Mouse (Mus musculus) erythroblast, embryonic 14.5 days (primary cell): ENCODE data around the gene Col16a1.

ENCODE experiments used
- GATA1 ChIP-seq: IDR thresholded peaks from 2 replicates; pipeline ENCODE4 v1.6.1; 2012; ENCODE audit warnings: low read length, inconsistent platforms, mixed read lengths
- TAL1 ChIP-seq: IDR thresholded peaks from 3 replicates; pipeline ENCODE4 v1.6.1; 2012; ENCODE audit warnings: low read length, inconsistent platforms, mixed read lengths

DNA sequence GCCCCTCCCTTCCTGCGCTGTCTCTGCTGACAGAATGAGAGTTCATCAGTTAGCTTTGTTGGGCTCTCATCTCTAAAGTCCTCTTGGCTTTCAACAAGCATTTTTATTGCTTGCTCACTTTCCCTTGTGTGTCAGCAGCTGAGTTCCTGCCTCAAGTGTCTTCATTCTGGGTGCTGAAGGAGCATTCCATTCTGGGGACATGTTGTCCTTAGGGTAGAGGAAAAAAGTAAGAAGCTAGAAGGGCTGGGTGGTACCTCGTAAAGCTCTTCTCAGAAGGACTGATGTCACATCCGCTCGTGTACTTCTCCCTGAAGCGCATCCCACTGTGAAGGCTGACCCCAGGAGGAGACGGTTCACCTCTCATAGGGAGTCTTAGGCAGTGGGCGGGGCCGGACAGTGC is 73.9 kb downstream of the Col16a1 start:
- no peak for TF ChIP-seq GATA1
- no peak for TF ChIP-seq TAL1
